Mouse (Mus musculus) Patski (cell line): ENCODE measurements around the gene Mrpl49. TPM values are rescaled to one million over a fixed set of nuclear protein-coding genes. Genes with fewer than 3 reads are reported as not detected.

Experiments used
- ATAC-seq: fragments of 100-300 bp; one replicate; pipeline ENCODE4 v1.8.0; 2021
- CTCF ChIA-PET: fragments of 350-600 bp; sonication (Branson Sonifier 250); formaldehyde crosslinking; loops from one replicate; lab custom pipeline; 2022; ENCODE audit warnings: inconsistent platforms; lab: Charles Lee
- POLR2A ChIA-PET: fragments of 350-600 bp; sonication (Branson Sonifier 250); formaldehyde crosslinking; loops from one replicate; lab custom pipeline; 2022; ENCODE audit warnings: antibody characterized with exemption, inconsistent platforms; lab: Charles Lee
- DNase-seq: peaks from one replicate; pipeline ENCODE4 v3.0.0-alpha.2; 2011; ENCODE audit warnings: low read depth, low spot score
- H3K27me3 ChIP-seq: fragments of 371-371 bp; one replicate; pipeline ENCODE4 v1.5.1; 2021
- CTCF ChIP-seq: fragments of 100-300 bp; IDR thresholded peaks from one replicate; pipeline ENCODE4 v1.5.1; 2021
- in situ Hi-C: fragments of 300-500 bp; cut with MboI; formaldehyde crosslinking; loops from 3 replicates; pipeline ENCODE4 v1.11.1; 2018; ENCODE audit warnings: low pct_unique_long_range_greater_than_20kb, mixed read lengths
- polyA plus RNA-seq: library from polyadenylated mRNA; unstranded; gene quantifications from one replicate; pipeline ENCODE4 v1.2.3, GENCODE M21; 2021

Mrpl49 gene
- polyA plus RNA-seq = 68.9 TPM

DNA sequence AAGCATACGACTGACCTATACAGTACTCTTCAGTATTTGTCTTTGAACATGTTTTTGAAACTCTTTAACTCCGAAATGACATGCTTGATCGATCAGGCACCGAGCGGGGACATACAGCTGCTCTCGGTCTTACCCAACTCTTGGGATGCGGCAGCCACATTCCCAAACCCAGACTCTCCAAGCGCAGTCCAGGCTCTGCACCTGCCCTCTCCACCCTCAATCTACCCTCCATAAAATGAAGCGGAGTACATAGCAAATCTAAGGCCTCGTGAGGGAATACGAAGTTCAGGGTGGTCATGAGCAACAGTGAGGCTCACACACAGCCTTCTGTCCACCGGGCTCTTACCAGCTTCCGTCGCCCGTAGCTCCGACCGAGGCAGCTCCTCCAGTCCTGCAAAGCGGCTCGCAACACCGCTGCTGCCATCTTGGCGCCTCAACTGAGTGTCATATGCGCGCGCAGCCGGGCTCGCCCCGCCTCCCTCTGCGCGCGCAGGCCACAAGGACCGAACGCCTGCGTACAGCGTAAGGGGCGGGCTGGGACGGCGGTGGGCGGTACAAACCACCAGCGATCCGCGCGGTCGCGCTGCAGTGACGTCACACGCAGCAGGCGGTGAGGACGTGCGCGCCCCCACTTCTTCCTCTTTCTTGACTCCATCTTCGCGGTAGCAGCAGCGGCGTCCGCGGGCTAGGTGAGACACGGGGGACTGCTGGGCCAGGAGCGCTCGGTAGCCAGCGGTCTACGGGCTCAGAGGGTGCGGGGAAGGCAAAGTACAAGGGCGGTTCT lies at the start of gene Mrpl49, which contains the start of gene Fau:
Gene Mrpl49 (minus strand): TSS at position 473 of the 784 bp plus-strand sequence.
Gene Fau (plus strand): TSS at position 532 of the 784 bp plus-strand sequence.
- ChIA-PET POLR2A (interaction anchor here (0.6 to 1.3 kb wide), 3 partner anchors 11 to 61 kb away, joined by 3 to 6 read pairs (median 4); partner anchors contain the start of gene Syvn1), CTCF (interaction anchor here (1.4 kb wide), 1 partner anchor 274 kb away, joined by 3 read pairs; no protein-coding TSS in a partner anchor)
- TF ChIP-seq CTCF = no peak
- peak; percentile 23 for ATAC-seq
- H3K27me3 ChIP-seq = no peaks in the 10 kb centered on the region
- peak; percentile 75 for DNase-seq
- in situ Hi-C loops = no loop called here

DNA sequence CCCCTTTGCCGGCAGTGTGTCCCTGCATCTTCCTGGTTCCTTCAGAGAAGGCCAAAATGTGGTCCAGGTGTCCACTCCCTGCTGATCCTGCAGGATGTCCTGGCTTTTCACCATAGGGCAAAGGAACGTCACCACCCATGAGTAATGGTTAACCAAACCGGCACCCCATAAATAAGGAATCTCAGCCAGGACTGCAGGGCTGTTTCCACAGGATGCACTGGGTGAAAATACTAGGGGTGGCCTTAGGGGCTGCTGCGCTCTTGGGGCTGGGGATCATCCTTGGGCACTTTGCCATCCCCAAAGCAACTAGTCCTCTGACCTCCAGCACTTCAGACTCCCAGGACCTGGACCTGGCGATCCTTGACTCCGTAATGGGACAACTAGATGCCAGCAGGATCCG lies 48.0 kb upstream of the Mrpl49 start, which contains the start of gene Naaladl1:
Gene Naaladl1 (plus strand): TSS at position 197 of the 400 bp plus-strand sequence.
- POLR2A ChIA-PET = no interaction called here
- ATAC-seq (no peak), DNase-seq (no peak)
- in situ Hi-C loops = no loop called here
- H3K27me3 ChIP-seq = no peaks in the 10 kb centered on the region
- CTCF ChIA-PET = interaction anchor here (0.6 kb wide), 1 partner anchor 10 kb away, joined by 3 read pairs; no protein-coding TSS in a partner anchor
- no peak for TF ChIP-seq CTCF

DNA sequence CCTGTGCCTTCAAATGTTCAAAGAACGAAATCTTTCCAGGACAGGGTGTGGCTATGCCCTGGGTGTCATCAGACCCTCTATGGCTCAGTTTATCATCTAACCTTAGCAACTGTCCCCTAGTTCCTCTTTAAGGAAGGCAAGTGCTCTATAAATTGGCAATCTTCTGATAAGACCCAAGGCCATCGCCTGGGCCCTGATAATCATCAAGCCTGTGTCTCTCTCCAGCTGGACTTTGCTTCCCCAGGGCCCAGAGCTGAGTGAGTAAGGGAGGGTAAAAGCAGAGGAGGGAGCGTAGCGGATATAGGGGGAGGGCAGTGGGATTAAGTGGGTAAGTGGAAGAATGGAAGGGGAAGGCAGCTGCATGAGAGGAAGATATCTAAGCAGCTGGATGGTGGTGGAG lies 46.9 kb upstream of the Mrpl49 start:
- ATAC-seq = no peak

DNA sequence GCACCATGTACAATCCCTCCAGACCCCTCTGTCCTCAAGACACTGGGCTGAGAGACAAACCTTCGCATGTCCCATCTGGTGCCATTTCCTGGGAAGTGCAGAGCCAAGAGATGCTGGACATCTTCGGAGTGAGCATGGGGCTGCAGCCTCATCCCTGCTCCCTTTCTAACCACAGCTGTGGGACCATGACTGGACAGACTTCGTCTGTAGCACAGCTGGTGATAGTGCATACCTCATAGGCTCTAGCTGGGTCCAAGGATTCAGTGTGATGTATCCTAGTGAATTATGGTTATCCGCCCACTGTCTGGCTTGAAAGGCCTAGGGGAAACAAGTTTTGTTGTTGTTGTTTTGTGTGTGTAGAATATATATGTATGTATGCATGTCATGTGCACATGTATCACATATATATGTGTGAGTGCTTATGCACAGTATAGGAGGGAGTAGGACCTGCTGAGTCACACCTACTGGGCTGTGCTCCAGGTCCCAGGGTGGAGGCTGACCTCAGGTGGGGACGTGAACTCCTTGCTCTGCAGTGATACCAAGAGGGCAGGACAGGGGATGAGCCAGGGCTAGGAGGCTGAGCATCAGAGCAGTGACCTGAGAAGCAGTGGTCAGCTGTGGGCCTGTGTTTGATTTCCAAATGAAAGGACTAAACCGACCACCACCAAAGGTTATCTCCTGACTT lies 44.7 kb upstream of the Mrpl49 start:
- in situ Hi-C loops = no loop called here
- ChIA-PET CTCF (interaction anchor here (1.1 to 1.3 kb wide), 2 partner anchors 11 to 127 kb away, joined by 3 to 4 read pairs; no protein-coding TSS in a partner anchor), POLR2A (no interaction called here)
- no peak for ATAC-seq
- no peaks in the 10 kb centered on the region for H3K27me3 ChIP-seq
- TF ChIP-seq CTCF = no peak
- no peak for DNase-seq

More for the DNA sequence above, 46.9 kb upstream of the Mrpl49 start:
- CTCF ChIA-PET = interaction anchor here (1.1 kb wide), 1 partner anchor 9 kb away, joined by 4 read pairs; no protein-coding TSS in a partner anchor
- POLR2A ChIA-PET = no interaction called here
- in situ Hi-C loops = no loop called here
- no peak for TF ChIP-seq CTCF
- H3K27me3 ChIP-seq = no peaks in the 10 kb centered on the region
- DNase-seq = no peak

DNA sequence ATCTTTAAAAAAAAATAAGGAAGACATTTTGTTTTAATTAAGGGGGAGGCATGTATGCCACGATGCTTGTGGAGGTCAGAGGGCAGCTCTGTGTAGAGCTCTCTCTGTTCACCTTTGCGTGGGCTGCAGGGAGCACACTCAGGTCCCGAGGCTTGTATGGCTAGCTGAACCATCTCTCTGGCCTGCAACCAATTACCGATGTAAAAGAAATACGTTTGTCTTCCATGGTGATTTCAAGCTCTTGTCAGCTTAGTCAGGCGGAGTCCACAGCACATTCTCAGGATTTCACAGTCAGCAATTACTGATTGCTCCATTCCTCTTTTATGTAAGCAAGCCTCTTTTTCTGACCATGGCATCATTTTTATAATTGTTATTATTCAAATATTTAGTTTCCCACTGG lies 43.6 kb upstream of the Mrpl49 start:
- H3K27me3 ChIP-seq = no peaks in the 10 kb centered on the region
- TF ChIP-seq CTCF = no peak
- CTCF ChIA-PET = no interaction called here
- POLR2A ChIA-PET = no interaction called here
- in situ Hi-C loops = no loop called here
- ATAC-seq = no peak
- no peak for DNase-seq

DNA sequence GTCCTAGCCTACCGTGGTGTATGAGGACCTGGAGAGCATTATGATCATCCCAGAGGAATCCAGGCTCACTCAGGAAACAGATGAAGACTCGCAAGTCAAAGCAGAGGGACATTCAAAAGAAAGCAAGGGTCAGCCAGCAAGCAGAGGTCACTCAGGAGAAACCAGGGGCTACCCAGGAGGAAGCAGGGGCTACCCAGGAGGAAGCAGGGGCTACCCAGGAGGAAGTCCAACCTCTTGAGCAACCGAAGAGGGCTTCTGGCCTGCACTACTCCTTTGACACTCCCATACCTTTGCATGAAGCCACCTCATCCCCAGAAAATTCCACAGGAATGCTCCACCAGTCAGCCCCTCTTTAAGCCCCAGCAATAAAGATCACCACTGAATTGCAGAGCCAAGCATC lies 40.3 kb upstream of the Mrpl49 start:
- ATAC-seq (no peak), DNase-seq (no peak)
- in situ Hi-C loops = no loop called here
- ChIA-PET POLR2A (interaction anchor here (0.7 kb wide), 1 partner anchor 37 kb away, joined by 3 read pairs; no protein-coding TSS in a partner anchor), CTCF (no interaction called here)
- no peaks in the 10 kb centered on the region for H3K27me3 ChIP-seq
- no peak for TF ChIP-seq CTCF

DNA sequence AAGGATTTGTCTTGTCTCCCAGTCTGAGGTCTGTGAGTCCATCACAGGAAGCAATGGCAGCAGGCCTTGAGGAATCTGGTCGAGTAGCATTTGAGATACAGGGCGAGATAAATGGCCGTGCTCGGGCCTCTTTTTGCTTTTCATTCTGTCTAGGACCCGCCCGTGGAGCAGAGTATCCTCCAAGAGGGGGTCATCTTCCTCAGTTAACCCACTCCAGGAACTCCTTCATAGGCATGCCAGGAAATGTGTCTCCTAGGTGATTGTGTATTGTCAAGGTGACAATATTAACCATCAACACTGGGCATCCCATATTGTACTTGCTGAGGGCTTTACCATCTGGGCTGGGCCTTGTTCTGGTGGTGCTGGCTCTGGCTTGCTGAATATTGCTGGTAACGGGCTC lies 36.5 kb upstream of the Mrpl49 start, which contains the start of gene AC131692.1:
Gene AC131692.1 (plus strand): TSS at position 301 of the 400 bp plus-strand sequence.
- no peak for ATAC-seq
- ChIA-PET CTCF (no interaction called here), POLR2A (no interaction called here)
- H3K27me3 ChIP-seq = no peaks in the 10 kb centered on the region
- TF ChIP-seq CTCF = no peak
- DNase-seq = no peak
- in situ Hi-C loops = no loop called here

DNA sequence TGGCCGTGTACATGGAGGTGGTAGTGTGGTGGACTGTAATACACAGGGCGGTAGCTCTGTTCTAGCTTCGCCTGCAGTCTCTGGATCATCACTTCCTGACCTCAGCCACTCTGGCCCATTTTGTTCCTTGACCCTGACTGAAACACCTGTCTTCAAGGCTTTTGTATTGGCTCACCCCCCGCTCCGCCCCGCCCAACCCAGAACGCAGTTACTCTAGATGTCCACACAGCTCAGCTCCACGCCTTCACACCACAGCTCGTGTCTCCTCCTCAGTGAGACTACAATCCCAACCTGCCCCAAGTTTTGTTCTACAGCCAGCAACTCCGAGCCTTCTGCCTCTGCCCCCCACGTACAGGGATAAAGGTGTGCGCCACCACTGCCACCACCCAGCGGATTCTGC lies 31.3 kb upstream of the Mrpl49 start:
- H3K27me3 ChIP-seq = no peaks in the 10 kb centered on the region
- TF ChIP-seq CTCF = no peak
- DNase-seq (no peak), ATAC-seq (no peak)
- ChIA-PET POLR2A (interaction anchor here (0.9 kb wide), 1 partner anchor 30 kb away, joined by 3 read pairs; no protein-coding TSS in a partner anchor), CTCF (no interaction called here)
- in situ Hi-C loops = no loop called here

DNA sequence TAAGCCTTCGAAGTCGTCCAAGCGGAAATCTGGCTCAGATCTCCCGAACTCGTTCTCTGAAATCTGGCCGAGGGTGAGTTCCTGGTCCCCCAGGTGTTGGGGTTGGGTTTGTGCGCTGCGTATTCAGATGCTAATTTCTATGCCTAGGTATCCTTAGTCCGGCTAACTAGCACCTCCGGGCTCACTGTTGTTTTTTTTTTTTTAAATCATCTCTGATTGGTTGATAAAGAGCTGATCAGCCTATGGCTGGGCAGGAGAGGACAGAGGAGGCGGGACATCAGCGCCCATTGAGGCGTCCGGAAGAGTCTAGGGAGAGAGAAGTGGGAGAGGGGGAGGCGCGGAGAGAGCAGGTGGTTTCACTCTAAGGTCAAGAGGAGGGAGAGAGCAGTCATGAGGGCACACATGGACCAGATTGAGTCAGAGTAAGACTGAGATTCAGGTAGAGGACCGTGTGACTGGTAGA lies 27.9 kb upstream of the Mrpl49 start:
- ChIA-PET POLR2A (no interaction called here), CTCF (interaction anchor here (1.5 kb wide), 1 partner anchor 18 kb away, joined by 5 read pairs; no protein-coding TSS in a partner anchor)
- in situ Hi-C loops = no loop called here
- no peak for TF ChIP-seq CTCF
- no peaks in the 10 kb centered on the region for H3K27me3 ChIP-seq
- DNase-seq (peak; percentile 20), ATAC-seq (peak; percentile 68)
